Mouse (Mus musculus) liver, embryonic 14 days (tissue): ENCODE results near the gene Gm8298. TPM values are rescaled to one million over a fixed set of nuclear protein-coding genes. Genes with fewer than 3 reads are reported as not detected.

Experiments
- polyA plus RNA-seq: library from polyadenylated mRNA; depleted of rRNA; stranded (reverse); fragments of >200 nt; gene quantifications from 2 replicates; pipeline ENCODE4 v1.2.3, GENCODE M21; 2012; rRNA removed

Gm8298 gene
- polyA plus RNA-seq: not detected in 2 replicates

GRCm38 (mm10) chr3:59860751-59861150, at the start of gene Gm8298:
Gm8298 (plus strand) TSS chr3:59861051.

GRCm38 (mm10) chr3:59924914-59925313, 64.1 kb downstream of the Gm8298 start, which contains the start of gene C130079G13Rik:
C130079G13Rik (plus strand) TSS chr3:59925214.

Other genes with a start within 250 kb of the Gm8298 start
- not detected in 2 replicates for gene Gm5538, start 131.3 kb upstream of the Gm8298 start, polyA plus RNA-seq
- not detected in 2 replicates for gene C130079G13Rik, start 64.2 kb downstream of the Gm8298 start, polyA plus RNA-seq
- not detected in 2 replicates for gene Aadacl2, start 145.7 kb downstream of the Gm8298 start, polyA plus RNA-seq
- gene Aadac, start 164.7 kb downstream of the Gm8298 start, polyA plus RNA-seq: 102 and 120 TPM in 2 replicates
- 0.06 and 0.07 TPM in 2 replicates for gene Sucnr1, start 220.8 kb downstream of the Gm8298 start, polyA plus RNA-seq